Mouse (Mus musculus) cerebellum, adult 18-20 months (tissue): ENCODE measurements at regions not wholly inside any gene's neighbourhood (a gene's known extent, or its start where the extent isn't known, plus 50 kb on each side); places are given as distances from the start of the nearest gene placed in this dataset.
A peak's percentile ranks its signal among the peaks of the same experiment; 100 is the strongest.
"Not testable (repeated sequence)": the region's sequence is repeated elsewhere in the genome, so short reads cannot be mapped to it uniquely, and the experiment has no call there.

Experiments used
- DNase-seq, 2 experiments: peaks; one replicate each; pipeline ENCODE4 v3.0.0; 2021

DNA sequence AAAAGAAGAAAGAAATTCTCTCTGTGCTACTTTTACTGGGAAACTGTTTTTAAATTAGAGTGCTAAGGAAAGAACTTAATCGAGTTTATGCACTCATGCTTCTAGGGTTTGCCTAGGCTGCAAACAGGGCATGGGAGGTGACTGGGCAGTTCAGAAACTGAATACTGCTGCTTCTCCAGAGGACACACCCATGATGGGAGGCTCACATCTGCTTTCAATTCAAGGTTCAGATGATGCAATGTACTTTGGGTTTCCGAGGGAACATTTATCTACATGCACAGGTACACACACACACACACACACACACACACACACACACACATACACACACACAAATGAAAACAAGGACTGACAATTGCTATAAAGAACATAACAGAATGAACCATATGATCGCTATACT is 417.4 kb downstream of the Htr7 start:
- DNase-seq = no peak

DNA sequence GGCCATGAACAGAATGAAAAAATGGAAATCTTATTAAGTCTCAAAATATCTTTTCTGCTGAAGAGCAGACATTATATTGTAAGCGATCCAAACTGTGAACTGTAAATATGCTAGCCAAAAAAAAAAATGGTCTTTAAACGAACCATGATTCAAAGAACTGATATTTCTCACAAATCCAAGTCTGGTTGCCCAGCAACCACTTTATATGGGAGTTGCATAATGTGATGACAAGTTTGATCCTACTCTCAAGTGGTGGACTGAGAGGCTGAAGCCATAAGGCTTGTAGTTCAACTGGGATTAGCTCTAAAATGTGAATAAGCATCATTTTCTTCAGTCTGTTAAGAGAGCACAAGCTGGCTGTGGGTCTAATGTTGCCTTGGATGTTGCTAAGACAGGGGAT is 435.5 kb downstream of the Htr7 start:
- no peak for DNase-seq

DNA sequence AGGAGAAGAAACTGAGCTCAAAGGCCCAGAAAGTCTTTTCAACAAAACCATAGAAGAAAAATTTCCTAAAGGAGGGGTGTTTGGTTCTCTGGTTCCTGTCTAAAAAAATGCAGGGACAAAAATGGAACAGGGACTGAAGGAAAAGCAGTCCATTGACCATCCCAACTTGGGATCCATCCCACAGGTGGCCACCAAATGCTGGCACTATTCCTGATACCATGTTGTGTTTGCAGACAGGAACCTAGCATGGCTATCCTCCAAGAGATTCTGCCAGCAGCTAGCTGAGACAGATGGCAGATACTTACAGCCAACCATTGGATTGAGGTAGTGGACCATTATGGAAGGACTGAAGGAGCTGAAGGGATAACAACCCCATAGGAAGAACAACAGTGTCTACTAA is 461.9 kb downstream of the Htr7 start:
- DNase-seq = peak; percentile 2 to 6

GRCm38 (mm10) chr19:35575979-35576378 is 481.3 kb downstream of the Htr7 start:
- no peak for DNase-seq

GRCm38 (mm10) chr19:35549381-35549780 is 507.9 kb downstream of the Htr7 start:
- DNase-seq = no peak

GRCm38 (mm10) chr19:35536816-35537215 is 520.5 kb downstream of the Htr7 start:
- no peak for DNase-seq

GRCm38 (mm10) chr19:35529276-35529675 is 528.0 kb downstream of the Htr7 start:
- DNase-seq = no peak

DNA sequence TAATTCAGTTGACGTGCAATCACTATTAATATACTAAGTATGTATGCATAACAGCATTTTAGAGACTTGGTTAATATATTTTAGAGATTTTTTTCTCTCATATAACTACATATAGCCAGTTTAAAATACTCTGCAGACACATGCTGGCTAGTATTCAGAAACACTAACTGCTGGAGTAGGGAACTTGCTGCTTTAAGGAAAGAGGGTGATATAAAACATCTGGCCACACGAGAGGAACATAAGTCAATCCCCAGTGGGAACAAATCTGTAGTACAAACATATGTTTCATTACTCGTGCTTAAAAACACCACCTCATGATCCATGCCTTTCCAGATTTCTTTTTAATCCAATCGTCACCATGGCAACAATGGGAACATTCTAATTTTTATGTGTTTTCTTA is 563.6 kb downstream of the Htr7 start:
- no peak for DNase-seq

GRCm38 (mm10) chr19:35491354-35491753 is 566.0 kb downstream of the Htr7 start:
- DNase-seq = no peak

GRCm38 (mm10) chr19:35485616-35486015 is 563.5 kb downstream of the Kif20b start:
- not testable (repeated sequence) for DNase-seq

- no peak for DNase-seq
Observed at GRCm38 (mm10) chr19:35482469-35482868, 560.3 kb downstream of the Kif20b start.

GRCm38 (mm10) chr19:35453942-35454341 is 531.8 kb downstream of the Kif20b start:
- DNase-seq = no peak

- no peak for DNase-seq
Observed at GRCm38 (mm10) chr19:35442466-35442865, 520.3 kb downstream of the Kif20b start.

- DNase-seq = no peak
Observed at GRCm38 (mm10) chr19:35438074-35438473, 515.9 kb downstream of the Kif20b start.
